Mouse (Mus musculus) activated CD4-positive, CD25-positive, alpha-beta regulatory T cell, adult 4 months (primary cell): ENCODE measurements at regions not wholly inside any gene's neighbourhood (a gene's known extent, or its start where the extent isn't known, plus 50 kb on each side); places are given as distances from the start of the nearest gene placed in this dataset.
A peak's percentile ranks its signal among the peaks of the same experiment; 100 is the strongest.

Experiments
- ATAC-seq: one replicate; pipeline ENCODE4 v1.8.0; 2017

DNA sequence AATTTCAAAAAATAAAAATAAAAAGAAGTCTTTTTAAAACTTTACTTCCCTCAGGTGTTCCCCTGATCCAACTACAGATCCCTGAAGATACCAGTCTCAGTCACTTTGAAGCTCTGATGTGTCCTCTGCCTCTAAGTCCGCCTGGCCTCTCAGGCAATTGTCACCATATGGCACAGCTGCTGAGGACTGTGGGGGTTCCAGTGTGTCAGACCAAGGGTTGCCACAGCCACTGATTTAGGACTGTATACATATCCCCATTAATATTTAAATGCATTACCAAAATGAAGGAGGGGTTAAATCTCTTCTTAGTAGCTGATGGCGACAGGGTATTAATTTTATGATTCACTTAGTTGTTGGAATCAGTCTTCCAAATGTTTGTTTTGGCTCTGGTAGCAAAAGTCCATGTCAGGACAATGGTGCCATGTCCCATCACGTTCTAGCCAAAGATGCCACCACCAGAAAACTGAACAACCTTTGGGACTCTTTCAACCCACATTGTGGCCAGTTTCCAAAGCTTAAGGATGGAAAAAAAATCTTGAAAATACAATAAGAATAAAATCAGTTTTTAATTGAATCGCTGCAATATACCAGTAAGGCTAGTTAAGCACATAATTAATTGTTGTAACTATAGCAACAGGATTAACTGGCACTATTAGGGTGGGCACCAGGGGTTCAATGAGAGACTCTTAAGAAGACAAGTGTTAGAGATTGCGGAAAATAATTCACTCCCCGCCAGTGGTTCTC, 62.5 kb downstream of the Arrdc4 start:
- no peak for ATAC-seq

GRCm38 (mm10) chr7:68682929-68683643, 66.0 kb downstream of the Arrdc4 start:
- ATAC-seq: peak; percentile 14

DNA sequence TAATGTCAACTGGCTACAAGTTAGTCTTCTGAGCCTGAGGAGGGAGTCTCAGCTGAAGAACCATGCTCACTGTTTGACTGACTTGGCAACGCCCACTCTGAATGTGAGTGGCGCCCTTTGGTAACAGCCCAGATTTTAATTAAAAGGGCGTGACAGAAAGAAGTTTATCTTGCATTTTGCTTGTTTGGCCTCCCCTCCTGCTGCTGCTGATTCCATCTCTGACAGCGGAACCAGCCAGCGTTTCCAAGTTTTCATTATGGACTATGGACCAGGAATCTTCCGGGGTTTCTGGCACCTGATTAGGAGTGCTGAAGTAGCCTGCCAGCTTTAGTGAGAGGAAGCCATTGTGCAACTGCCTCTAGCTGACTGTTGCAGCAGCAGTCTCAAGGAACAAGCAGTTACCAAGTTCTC, 66.7 kb downstream of the Arrdc4 start:
- ATAC-seq: no peak

DNA sequence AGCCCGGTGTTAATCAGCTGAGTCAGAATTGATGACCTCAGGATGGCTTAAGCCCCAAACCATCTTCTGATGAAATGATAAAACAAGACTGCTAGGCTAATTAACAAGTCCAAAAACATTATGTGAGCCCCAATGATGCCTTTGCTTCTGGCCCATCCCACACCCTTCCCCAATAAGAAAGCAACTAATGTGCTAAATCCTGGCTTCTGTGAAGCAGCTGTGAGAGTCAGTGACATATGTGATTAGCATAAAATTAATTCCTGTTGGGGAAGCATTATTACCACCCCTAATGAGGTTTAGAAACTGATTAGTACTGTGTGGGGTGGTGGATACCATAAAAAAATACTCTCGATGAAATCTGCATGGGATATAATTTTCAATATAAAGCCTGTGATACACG, 69.3 kb downstream of the Arrdc4 start:
- no peak for ATAC-seq

DNA sequence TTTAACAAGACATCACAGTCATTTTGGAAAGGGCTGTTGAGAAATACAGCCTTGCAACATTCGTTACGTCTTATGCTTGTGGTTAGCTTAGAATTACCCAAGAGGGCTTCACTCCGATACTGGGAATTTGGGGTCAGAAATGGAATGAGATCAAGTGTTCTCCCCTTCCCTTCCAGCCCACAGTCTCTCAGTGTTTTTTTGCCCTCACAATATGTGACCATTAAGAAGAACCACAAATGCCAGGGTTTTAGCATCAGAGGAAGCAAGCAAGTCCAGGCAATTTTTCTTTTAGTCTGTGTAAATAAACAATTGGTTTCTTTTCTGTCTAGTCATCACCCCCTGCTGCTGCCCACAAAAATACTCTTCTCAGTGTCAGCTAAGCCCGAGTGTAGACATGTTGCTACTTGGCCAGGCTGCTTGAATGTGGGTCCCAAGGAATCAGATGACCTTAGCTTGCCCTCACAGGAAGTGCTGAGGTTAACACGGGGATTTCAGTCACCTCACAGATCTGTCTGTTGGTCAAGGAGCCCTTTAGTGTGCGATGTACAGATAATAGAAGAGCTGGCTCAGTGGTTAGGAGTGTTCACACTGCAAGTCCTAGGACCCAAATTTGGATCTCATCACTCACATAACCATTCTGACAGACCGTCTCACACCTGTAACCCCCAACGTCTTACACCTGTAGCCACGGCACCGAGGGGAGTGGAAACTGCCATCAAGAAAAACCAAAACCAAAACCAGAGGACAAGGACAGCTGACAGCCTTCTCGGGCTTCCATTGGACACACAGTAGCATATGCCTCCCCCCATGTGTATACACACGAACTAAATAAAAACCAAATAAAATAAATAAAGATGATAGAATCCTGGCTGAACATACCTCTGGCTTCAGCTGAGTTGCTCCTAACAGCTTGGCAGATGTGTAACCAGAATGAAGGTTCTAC, 81.0 kb downstream of the Arrdc4 start:
- peak; percentile 28 for ATAC-seq

DNA sequence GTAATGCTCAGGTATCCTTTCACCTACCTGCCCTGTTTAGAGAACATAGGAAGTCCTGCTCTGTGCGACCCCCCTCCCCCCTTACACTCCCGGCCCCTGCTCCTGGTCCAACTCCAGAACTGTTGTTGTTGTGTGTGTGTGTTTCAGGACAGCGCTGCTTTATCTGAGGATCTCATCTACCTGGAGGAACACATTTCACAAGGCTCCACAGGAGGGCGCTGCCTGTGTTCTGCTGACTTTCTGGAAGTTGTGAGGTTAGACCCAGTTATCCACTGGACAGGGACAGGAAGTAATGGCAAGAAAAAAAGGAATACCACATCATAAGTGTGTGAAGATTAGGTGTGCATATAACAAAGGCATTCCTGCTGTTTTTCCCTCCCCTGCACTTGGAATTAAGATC, 81.8 kb downstream of the Arrdc4 start:
- ATAC-seq: no peak

- ATAC-seq: no peak
Observed at GRCm38 (mm10) chr7:68656354-68656753, 92.7 kb downstream of the Arrdc4 start.

- ATAC-seq: peak; percentile 52
Observed at GRCm38 (mm10) chr7:68653534-68653933, 95.5 kb downstream of the Arrdc4 start.

DNA sequence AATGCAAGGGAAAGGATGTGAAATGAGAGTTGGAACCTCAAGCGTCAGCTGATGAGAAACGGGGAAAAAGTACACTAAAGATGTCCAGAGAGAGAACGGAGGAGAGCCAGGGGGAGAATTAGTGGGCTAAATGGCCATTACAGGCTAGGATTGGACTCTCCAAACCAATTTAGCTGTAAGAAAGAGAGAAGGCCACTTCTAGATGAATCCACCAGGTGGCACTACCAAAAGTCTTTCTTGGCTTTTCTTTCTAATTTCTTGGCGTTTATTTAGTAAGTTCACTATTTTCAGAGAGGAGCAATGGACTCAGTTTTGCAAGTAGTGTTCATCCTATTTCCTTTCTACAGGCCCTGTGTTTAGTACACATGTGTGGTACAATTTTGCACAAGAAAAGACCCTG, 97.6 kb downstream of the Arrdc4 start:
- ATAC-seq: no peak

GRCm38 (mm10) chr7:68637556-68638215, 111.4 kb downstream of the Arrdc4 start:
- ATAC-seq: no peak

GRCm38 (mm10) chr7:68621080-68621479, 128.0 kb downstream of the Arrdc4 start:
- ATAC-seq: no peak

GRCm38 (mm10) chr7:68610499-68610898, 138.5 kb downstream of the Arrdc4 start:
- no peak for ATAC-seq

DNA sequence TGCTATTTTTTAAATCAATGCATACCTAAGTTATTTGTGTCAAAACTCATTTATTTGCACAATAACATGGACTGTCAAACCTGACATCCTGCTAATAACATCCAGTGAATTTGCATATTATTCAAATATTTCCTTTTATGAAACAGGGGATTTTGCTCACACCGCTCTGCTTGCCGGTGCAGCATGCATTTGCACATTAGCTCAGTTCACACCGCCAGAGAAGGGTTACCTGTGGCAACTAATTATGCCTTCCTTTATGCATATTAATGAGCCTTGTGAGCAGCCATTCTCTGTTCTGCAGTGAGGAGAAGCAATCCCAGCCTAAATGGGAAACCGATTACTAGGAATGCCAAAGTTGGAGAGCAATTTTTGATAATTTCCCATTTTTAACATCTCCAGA, 141.9 kb downstream of the Arrdc4 start:
- no peak for ATAC-seq

DNA sequence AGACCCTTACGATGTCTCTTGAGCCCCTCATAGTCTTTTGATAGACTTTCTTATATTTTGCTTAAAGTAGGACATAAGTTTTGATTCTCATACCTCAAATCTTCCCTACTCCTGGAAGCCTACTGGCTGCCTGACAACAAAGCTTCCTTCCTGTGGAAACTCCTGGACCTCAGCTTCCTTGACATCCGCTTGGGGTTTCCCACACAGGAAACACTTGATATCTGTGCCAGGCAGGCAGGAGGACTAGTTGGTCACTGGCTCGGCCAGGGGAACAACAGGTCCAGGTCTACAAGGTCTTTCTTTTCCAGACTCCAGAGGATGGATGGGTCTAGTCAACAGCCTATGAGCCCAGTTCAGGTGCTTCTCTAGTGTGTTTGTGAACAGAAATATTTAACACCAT, 142.8 kb downstream of the Arrdc4 start:
- no peak for ATAC-seq

DNA sequence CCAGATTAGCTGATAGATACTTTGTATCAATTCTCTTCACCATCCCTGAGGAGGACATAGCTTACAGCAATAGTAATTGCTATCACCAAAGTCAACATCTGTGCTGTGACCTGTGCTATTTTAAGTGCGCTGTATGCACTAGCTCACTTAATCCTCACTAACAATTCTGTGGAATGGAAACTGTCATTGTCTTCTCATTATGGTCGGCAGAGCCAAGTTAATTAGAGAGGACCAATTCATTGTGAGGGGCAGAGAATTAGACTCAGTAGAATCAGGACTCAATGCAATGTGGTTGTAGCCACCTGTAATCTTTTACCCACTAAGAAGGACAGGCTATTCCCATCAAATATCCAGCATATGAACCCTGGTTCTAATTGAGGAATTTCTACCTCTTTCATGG, 145.3 kb downstream of the Arrdc4 start:
- no peak for ATAC-seq

DNA sequence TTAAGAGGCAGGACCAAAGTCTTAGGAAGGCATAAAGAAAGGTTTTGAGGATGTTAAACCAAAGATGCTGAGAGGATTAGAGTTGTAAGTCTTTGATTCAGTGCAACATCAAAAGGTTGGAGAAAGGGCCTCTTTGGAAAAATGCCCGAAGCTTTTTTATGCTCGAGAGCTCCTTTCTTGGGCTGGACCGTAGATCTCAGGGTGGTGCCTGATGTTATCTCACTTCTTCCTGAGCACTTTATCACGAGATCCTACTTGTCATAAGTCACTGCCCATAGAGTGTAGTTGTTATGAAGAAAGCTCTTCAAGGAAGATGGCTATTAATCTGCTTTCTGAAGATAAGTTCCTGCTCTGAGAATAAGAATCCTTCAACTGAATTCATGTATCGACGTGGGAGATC, 147.0 kb downstream of the Arrdc4 start:
- ATAC-seq: no peak

- no peak for ATAC-seq
Observed at GRCm38 (mm10) chr7:68594017-68594386, 155.0 kb downstream of the Arrdc4 start.

DNA sequence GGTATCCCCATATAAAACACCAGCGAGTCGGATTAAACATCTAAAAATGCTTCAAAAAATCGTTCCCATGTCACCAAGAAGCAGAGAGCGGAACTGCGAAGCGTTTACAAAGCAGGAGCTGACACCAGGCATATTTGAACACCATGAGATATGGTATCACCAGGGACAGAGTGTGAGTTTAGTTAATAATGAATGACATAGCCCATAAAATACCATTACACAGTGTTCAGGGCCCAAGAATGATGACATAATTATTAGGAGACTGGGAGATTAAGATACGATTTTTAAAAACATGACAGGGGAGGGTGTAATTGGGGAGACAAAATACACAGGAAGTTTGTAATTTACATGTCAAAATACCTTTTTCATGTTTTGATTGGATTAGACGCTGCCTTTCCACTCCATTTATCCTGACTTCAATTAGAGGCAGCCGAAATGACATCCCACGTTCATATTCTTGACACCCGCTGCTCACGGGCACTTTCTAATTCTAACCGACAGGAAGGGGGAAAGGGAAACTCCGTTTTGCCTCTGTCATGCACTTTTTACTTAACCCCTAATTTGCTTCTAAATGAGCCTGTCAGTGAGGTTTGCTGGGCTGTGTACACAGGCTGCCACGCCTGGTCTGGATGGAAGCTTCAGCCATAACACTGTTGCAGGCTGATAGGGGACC, 155.6 kb downstream of the Arrdc4 start:
- no peak for ATAC-seq

- no peak for ATAC-seq
Observed at GRCm38 (mm10) chr7:68582540-68583325, 166.3 kb downstream of the Arrdc4 start.

GRCm38 (mm10) chr7:68580650-68581049, 168.4 kb downstream of the Arrdc4 start:
- no peak for ATAC-seq

GRCm38 (mm10) chr7:68579666-68580065, 169.4 kb downstream of the Arrdc4 start:
- no peak for ATAC-seq
